Mouse (Mus musculus) splenic B cell, adult 2 months (primary cell): Measurements from ENCODE around the gene Sgms1.
A peak's percentile ranks its signal among the peaks of the same experiment; 100 is the strongest.

ENCODE experiments used
- DNase-seq: peaks from one replicate; pipeline ENCODE4 v3.0.0-alpha.2; 2011; ENCODE audit warnings: low read depth, low spot score
- H3K27me3 ChIP-seq: 2 replicates; pipeline ENCODE4 v1.6.1; 2012; ENCODE audit warnings: mild to moderate bottlenecking, low read length, moderate library complexity, mixed read lengths; ENCODE audit not compliant: control insufficient read depth, poor library complexity, insufficient read depth, severe bottlenecking
- H3K36me3 ChIP-seq: 2 replicates; pipeline ENCODE4 v1.6.1; 2012; ENCODE audit warnings: mild to moderate bottlenecking, low read length, moderate library complexity, mixed read lengths; ENCODE audit not compliant: control insufficient read depth, poor library complexity, insufficient read depth, severe bottlenecking

Gene Sgms1

DNA sequence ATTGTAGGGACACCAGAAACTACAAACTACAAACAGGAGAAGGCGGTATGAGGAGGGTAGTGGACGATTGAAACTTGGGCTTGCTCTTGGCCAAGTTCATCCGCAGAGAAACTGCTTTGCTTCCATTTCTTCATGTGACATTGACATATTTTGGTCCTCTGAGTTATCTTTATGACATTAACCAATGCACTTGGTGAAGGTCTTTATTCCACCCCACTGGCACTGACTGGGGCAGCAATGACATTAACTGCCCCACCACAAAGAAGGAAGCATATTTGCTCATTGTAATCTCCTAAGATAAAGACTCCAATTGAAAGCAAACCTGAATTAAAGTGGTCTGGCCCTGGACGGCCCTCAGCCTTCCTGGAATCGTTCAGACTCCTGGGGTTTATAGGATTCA lies 100.6 kb downstream of the Sgms1 start:
- DNase-seq, result no peak
- Histone ChIP-seq H3K36me3 (no peaks in the 10 kb centered on the region), H3K27me3 (no peaks in the 10 kb centered on the region)

GRCm38 (mm10) chr19:32287839-32288238 lies 101.7 kb downstream of the Sgms1 start:
- no peaks in the 10 kb centered on the region for H3K36me3 ChIP-seq
- H3K27me3 ChIP-seq, result no peaks in the 10 kb centered on the region
- DNase-seq, result no peak

DNA sequence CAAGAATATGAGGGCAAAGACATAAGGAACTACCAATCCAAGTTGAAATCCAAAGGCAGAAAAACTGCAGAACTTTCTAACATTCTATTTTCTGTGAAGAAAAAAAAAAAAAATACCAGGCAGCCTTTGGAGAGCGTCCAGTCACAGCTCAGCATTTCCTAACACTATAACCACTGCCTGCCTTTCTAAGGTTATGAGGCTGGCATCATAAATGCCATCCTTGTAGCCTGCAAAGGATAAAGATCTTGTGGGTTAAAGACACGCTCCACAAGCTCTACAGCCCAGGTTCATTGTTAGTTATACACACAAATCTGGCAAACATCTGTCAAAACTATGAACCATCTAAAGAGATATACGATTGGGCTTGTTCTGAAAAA lies 104.1 kb downstream of the Sgms1 start:
- no peaks in the 10 kb centered on the region for H3K27me3 ChIP-seq
- DNase-seq, result no peak
- no peaks in the 10 kb centered on the region for H3K36me3 ChIP-seq

DNA sequence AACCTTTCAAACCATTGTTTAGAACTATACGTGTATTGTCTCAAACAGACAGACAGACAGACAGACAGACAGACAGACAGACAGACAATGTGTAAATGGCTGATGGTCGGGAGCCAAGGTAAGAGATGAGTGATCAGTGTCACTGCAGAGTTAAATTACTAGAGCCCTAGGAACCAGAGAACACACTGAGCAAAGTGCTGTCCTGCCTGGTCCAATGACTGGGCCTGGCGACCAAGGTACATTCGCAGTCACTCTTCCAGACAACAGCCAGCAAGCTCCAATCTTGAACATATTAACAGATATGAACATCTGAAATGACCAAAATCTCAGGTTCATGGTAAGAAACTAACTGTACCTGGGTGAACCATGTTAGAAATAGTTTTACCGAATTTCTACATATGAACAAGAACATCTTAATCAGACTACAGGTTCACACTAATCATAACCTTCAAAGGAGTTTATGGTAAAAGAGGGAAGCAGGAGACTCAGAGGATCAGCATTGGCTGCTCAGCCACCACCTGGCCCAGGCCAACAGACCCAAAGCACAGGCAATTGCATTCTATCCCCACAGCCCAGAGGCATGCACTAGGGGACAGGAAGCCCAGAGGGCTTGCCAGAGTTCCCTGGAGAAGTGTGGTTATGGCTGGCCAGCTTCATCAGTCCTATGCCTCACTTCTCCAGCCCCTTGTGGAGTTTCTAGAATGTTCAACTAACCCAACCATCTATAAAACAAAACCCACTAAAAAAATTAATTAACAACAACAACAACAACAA lies 104.6 kb downstream of the Sgms1 start:
- no peaks in the 10 kb centered on the region for H3K27me3 ChIP-seq
- no peaks in the 10 kb centered on the region for H3K36me3 ChIP-seq
- DNase-seq, result no peak

GRCm38 (mm10) chr19:32281917-32282316 lies 107.6 kb downstream of the Sgms1 start:
- DNase-seq, result no peak

DNA sequence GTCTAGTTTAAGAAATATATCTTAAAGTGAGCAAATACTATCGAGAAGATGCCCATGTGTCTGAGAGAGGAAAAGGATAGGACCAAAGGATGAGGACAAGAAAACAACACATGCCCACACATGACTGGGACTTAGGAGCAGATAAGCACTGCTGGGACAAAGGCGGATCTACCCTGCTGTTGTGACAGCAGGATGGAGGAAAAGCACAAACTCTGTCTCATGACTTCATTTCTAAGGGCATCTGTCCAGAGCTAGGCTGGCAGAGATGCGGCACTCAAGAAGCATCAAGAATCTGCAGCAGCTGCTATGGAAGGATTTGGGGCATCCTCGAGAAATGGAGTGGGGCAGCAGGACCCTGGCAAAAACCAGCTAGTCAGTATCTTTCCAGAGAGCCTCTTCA lies 109.1 kb downstream of the Sgms1 start:
- no peak for DNase-seq
- H3K36me3 ChIP-seq, result no peaks in the 10 kb centered on the region
- no peaks in the 10 kb centered on the region for H3K27me3 ChIP-seq

More at GRCm38 (mm10) chr19:32281917-32282316, 107.6 kb downstream of the Sgms1 start:
- Histone ChIP-seq H3K27me3 (no peaks in the 10 kb centered on the region), H3K36me3 (no peaks in the 10 kb centered on the region)

DNA sequence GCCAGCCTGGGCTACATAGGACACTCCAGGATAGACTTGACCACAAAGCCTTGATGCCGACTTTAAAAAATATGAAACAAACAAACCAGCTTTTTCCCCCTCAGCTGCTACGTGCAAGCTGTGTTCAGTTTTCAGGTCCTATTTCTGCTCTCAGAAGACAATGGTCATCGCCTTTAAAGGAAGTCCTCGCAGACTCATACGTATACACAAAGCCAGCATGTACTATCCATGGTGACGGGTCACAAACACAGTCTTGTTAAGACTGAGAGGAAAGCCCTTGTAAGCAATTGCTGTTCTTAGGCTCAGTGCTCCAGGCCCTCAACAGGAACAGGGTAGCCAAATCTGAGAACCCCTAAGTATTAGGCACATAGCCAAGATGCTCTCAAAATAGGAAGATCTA lies 110.1 kb downstream of the Sgms1 start:
- no peak for DNase-seq
- H3K36me3 ChIP-seq, result no peaks in the 10 kb centered on the region
- H3K27me3 ChIP-seq, result no peaks in the 10 kb centered on the region

- Histone ChIP-seq H3K36me3 (no peaks in the 10 kb centered on the region), H3K27me3 (no peaks in the 10 kb centered on the region)
- no peak for DNase-seq
These were observed 111.6 kb downstream of the Sgms1 start for GRCm38 (mm10) chr19:32277869-32278268.

- H3K27me3 ChIP-seq, result no peaks in the 10 kb centered on the region
- DNase-seq, result no peak
These were observed 112.2 kb downstream of the Sgms1 start for GRCm38 (mm10) chr19:32277287-32277686.

DNA sequence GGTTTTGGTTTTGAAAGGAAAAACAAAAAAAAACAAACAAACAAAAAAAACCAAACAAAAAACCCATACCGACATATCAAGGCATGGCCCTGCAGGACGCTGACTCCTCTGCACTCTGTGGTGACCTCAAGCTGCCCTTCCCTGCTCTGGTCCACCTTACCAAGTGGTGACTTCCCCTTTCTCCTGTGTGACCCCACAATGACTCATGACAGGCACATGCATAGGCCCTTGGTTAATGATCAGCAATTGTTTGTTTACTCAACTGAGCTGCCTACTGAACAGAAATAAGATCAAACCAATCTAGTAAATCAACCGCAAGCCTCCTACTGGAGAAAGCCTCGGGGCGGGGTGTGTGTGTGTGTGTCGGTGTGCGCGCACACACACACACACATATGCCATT lies 112.7 kb downstream of the Sgms1 start:
- no peaks in the 10 kb centered on the region for H3K36me3 ChIP-seq
- H3K27me3 ChIP-seq, result no peaks in the 10 kb centered on the region
- peak; percentile 58 for DNase-seq

More at GRCm38 (mm10) chr19:32277287-32277686, 112.2 kb downstream of the Sgms1 start:
- H3K36me3 ChIP-seq, result no peaks in the 10 kb centered on the region

DNA sequence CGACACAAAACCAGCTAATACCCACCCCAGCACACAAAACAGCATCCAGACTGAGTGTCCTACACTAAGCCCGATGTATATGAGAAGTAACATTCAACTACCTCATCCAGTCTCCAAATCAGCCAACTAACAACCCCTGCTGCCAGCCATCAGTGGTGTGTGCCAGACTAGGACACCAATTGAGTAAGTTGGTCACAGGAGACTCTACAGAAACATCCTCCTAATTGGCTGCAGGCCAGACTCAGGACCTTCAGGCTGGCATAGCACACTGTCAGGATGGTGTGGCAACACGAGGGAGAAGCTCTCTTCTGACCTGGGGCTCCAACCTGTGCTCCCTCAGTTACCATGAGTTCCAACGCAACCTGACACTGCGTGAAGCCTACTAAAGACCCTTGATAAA lies 113.3 kb downstream of the Sgms1 start:
- DNase-seq, result no peak
- H3K27me3 ChIP-seq, result no peaks in the 10 kb centered on the region
- no peaks in the 10 kb centered on the region for H3K36me3 ChIP-seq

DNA sequence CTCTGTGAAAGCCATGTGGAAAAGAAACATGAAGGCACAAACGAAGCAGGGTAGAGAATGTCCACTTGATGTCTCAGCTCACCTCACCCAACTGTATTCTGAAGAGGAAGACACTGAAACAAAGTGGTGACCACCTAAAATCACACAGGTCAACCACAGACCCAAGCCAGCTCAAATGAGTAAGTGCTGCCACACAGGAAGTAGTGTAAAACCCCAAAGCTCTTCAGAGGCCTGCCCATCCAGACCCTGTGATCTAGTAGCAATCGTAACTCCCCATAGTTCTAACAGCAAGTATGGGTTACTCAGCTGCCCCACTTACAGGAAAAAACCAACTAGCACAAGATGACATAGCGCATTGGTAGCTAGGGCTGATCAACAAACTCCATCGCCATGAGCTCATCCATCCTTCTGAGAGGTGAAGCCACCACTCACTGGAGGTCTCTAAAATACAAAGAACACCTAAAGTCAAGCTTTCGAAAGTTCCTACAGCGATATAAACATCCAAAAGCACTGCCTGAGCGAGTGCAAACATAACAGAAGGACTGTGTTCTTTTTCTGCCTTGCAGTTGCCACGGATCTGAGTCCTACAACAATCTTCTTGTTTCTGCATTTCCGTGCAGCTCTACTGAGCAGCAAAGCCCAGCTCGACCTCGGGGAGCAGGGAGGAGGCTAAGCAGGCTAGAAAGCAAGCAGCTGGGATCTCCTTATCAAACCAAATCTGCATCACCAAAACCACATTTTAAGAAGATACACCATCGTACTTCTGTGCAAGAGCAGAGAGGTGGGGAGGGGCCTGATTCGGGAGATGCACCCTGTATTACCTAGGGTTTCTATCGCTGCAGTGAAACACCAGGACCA lies 114.2 kb downstream of the Sgms1 start:
- Histone ChIP-seq H3K36me3 (no peaks in the 10 kb centered on the region), H3K27me3 (no peaks in the 10 kb centered on the region)
- DNase-seq, result peak; percentile 68

DNA sequence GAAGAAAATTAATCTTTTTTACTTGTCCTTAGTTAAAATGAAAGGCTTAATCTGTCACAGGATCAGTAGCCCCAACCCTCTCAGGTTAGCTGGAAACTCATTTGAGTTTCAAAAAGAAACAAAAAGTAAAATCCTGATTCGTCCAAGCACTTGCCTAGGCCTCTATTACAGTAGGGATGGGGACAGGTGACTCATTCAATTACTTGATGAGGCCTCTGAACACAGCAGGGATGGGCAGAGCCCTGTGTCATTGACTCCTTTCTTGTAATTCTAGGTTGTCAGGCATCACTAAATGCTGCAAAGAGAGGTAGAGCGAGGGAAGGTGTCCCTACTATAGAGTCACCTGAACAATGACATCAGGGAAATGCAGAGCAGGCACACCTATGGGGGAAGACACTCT lies 115.4 kb downstream of the Sgms1 start:
- Histone ChIP-seq H3K36me3 (no peaks in the 10 kb centered on the region), H3K27me3 (no peaks in the 10 kb centered on the region)
- no peak for DNase-seq

DNA sequence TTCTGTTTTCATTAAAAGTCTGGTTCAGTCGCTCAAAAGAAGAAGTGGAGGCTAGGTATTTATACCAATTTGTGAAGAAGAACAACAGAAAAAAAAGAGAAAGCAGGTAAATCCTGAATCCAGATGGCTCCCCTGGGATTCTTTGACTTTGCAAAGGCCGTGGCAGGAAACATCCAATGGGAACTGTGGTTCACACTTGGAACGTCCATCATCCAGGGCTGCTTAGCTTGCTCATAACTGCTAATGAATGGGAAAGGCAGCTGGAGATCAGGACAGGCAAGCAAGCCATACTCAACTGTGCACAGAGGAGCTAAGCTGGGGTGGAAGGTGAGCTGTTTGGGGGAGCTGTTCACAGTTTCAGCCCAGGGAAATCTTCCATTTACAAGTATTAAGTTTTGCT lies 115.8 kb downstream of the Sgms1 start:
- Histone ChIP-seq H3K27me3 (no peaks in the 10 kb centered on the region), H3K36me3 (no peaks in the 10 kb centered on the region)
- no peak for DNase-seq

DNA sequence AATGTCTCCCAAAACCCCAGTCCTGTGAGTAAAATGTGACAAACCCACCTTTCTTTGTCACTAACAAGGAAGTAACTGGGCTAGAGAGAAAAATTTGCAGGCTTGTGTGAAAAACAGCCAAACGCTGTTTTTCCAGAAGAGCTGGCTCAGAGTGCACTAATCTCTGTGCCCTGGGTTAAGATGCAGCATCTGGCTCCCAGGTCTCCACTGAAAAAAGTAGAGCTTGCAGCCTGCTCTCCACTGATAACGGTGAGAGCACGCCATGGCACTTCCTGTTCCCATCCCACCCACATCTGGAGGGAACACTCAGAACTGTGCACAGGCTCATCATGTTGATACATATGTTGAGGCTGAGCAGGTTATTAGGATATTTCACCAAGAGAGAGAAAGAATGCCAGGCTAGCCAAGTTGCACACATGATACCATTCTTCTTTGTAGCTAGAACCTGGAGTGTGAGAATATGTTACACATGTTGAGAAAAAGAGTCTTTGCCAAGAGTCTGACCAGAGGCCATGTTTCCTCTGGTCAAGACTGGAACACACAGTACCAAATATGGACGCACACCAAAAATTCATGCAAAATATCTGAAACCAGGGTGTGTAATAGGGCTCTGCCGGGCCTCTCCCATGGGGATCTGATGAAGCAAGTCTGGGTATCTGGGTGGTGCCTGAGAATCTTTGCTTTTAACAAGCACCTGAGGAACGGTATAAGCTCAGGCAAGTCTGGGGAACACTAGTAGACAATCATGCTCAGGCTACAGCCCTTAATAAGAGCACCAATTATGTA lies 116.8 kb downstream of the Sgms1 start:
- H3K27me3 ChIP-seq, result no peaks in the 10 kb centered on the region
- H3K36me3 ChIP-seq, result no peaks in the 10 kb centered on the region
- peak; percentile 50 for DNase-seq
